Mouse (Mus musculus) embryo, embryonic 11 days (tissue): ENCODE data around the gene St8sia4.
"Not testable (repeated sequence)": the region's sequence is repeated elsewhere in the genome, so short reads cannot be mapped to it uniquely, and the experiment has no call there.

Experiments
- DNase-seq: peaks from one replicate; pipeline ENCODE4 v3.0.0-alpha.2; 2015

St8sia4 gene

GRCm38 (mm10) chr1:95591101-95591500, 76.3 kb downstream of the St8sia4 start:
- DNase-seq: no peak

- no peak for DNase-seq
Observed at GRCm38 (mm10) chr1:95590108-95590507, 77.3 kb downstream of the St8sia4 start.

- DNase-seq: no peak
Observed at GRCm38 (mm10) chr1:95589471-95589870, 77.9 kb downstream of the St8sia4 start.

GRCm38 (mm10) chr1:95583310-95583709, 84.1 kb downstream of the St8sia4 start:
- DNase-seq: no peak

- DNase-seq: peak; percentile 45
Observed at GRCm38 (mm10) chr1:95582264-95582663, 85.1 kb downstream of the St8sia4 start.

GRCm38 (mm10) chr1:95572619-95573540, 94.5 kb downstream of the St8sia4 start:
- no peak for DNase-seq

- DNase-seq: no peak
Observed at GRCm38 (mm10) chr1:95571106-95571505, 96.3 kb downstream of the St8sia4 start.

GRCm38 (mm10) chr1:95554556-95554955, 112.8 kb downstream of the St8sia4 start:
- not testable (repeated sequence) for DNase-seq

- DNase-seq: no peak
Observed at GRCm38 (mm10) chr1:95541460-95541859, 125.9 kb downstream of the St8sia4 start.
